Mouse (Mus musculus) bone marrow, adult 2 months (tissue): ENCODE data around the gene Uggt1.

Source experiments
- CTCF ChIP-seq: fragments of 200-500 bp; IDR thresholded peaks from 2 replicates; pipeline ENCODE4 v1.5.1; 2011; ENCODE audit warnings: low read length, control low read depth; ENCODE audit not compliant: control insufficient read depth, insufficient read depth
- POLR2A ChIP-seq: fragments of 200-500 bp; IDR thresholded peaks from 2 replicates; pipeline ENCODE4 v1.6.1; 2011; ENCODE audit warnings: low read depth, mild to moderate bottlenecking, control low read depth, low read length, borderline replicate concordance; ENCODE audit not compliant: control insufficient read depth

DNA sequence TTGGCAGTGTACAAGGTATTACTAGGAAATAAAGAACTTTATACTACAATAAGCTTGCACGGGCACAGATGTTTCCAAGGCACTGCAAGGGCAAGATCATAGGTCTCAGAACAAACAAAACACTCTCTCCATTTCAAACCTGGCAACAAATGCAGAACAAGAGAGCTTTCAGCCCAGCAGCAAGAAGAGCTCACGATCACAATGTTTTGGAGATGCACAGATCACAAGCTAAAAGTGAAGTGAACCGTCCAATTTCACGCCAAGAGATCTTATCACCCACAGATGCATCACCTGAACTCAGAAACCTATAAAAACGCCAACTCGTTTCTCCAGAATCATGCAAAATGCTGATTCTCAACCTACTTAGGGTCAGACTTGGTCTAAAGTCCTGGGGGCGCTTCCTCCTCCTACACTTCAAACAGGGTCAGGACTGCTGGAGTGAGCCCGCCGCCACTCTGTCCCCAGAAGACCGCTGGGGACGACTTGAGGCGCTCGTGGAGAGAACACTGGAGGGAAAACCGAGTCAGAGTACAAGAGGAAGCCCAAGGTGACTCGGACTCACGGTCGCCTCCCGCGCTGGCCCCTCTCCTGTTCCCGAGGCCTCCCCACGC lies 968 bp downstream of the Uggt1 start:
- no peak for TF ChIP-seq CTCF
- no peak for TF ChIP-seq POLR2A
